Mouse (Mus musculus) hematopoietic multipotent progenitor cell, adult 10-12 weeks (in vitro differentiated cells): ENCODE measurements around the gene Eps15. TPM values are rescaled to one million over a fixed set of nuclear protein-coding genes. Genes with fewer than 3 reads are reported as not detected.

Experiments
- polyA plus RNA-seq: library from polyadenylated mRNA; stranded (reverse); fragments of >175 nt; gene quantifications from 2 replicates; pipeline ENCODE4 v1.2.3, GENCODE M21; 2012; ENCODE audit warnings: low replicate concordance

Eps15 gene
- polyA plus RNA-seq, result 10.6 and 14.4 TPM in 2 replicates

DNA sequence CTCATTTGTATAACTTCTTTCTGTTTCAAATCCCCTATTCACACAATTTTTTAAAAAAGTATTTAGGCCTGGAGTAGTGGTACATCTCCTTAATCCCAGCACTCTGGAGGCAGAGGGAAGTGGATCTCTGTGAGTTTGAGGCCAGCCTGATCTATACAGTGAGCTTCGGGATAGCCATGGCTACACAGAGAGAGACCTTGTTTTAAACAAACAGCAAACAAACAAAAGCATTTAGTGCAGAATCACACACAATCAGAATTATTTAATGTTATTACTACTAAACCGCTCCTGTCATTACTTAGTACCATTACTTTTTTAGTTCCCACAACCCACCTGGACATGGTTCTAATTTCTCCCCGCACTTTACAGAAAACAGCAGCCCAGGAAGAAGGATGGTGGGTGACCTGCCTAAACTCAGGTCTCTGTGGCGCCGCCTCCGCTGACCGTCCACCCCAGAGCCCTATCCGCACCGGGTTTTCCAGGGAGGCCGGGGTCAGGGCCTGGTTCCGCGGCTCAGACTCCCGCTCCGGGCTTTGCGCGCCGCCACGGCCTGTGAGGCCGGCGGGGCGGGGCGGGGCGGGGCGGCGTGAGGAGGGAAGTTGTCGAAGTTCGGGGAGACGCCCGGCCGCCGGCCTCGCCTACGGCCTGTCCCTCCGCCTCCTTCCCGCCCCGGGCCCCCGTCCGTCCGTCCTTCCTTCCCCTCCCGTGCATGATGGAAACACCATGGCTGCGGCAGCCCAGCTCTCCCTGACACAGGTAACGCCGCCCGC lies at the start of gene Eps15:
Gene Eps15, plus strand, starts transcription at position 580 of the 770 bp plus-strand sequence.

GRCm38 (mm10) chr4:109234185-109234584 lies 45.9 kb upstream of the Eps15 start, which contains the start of gene Calr4:
TSS of gene Calr4 (plus strand) at chr4:109234485.

GRCm38 (mm10) chr4:109406486-109407175 lies 126.6 kb downstream of the Eps15 start, which contains the start of gene Ttc39a:
TSS of gene Ttc39a (plus strand) at chr4:109406623.

Other genes with a start within 250 kb of the Eps15 start
- gene Osbpl9, start 78.0 kb upstream of the Eps15 start, polyA plus RNA-seq, result 9.4 and 14.6 TPM in 2 replicates
- gene Calr4, start 45.8 kb upstream of the Eps15 start, polyA plus RNA-seq, result 0.12 and 0.43 TPM in 2 replicates
- gene Ttc39a, start 126.4 kb downstream of the Eps15 start, polyA plus RNA-seq, result 2.9 and 10.2 TPM in 2 replicates
- gene Rnf11, start 204.5 kb downstream of the Eps15 start, polyA plus RNA-seq, result 29.8 and 36.7 TPM in 2 replicates